Mouse (Mus musculus) forebrain, embryonic 12.5 days (tissue): Measurements from ENCODE around the gene Capn9. TPM values are rescaled to one million over a fixed set of nuclear protein-coding genes. Genes with fewer than 3 reads are reported as not detected.

Experiments
- ATAC-seq: fragments of 200-750 bp; cut with Nextera tagmentation; 2 replicates; pipeline ENCODE4 v1.8.0; 2017; ENCODE audit warnings: moderate TSS enrichment; ENCODE audit not compliant: low FRiP score
- H3K27ac ChIP-seq: fragments of 300-500 bp; sonication (generic); 2 replicates; pipeline ENCODE4 v1.5.1; 2016; ENCODE audit warnings: mild to moderate bottlenecking
- H3K27me3 ChIP-seq: fragments of 300-500 bp; sonication (generic); 2 replicates; pipeline ENCODE4 v1.6.1; 2016; ENCODE audit warnings: mild to moderate bottlenecking
- H3K36me3 ChIP-seq: fragments of 300-500 bp; sonication (generic); replicated peaks from 2 replicates; pipeline ENCODE4 v1.6.1; 2016; ENCODE audit warnings: mild to moderate bottlenecking
- H3K4me1 ChIP-seq: fragments of 300-500 bp; sonication (generic); 2 replicates; pipeline ENCODE4 v1.6.1; 2016
- H3K4me2 ChIP-seq: fragments of 300-500 bp; sonication (generic); 2 replicates; pipeline ENCODE4 v1.6.1; 2016; ENCODE audit warnings: mild to moderate bottlenecking, moderate library complexity
- H3K4me3 ChIP-seq: fragments of 300-500 bp; sonication (generic); replicated peaks from 2 replicates; pipeline ENCODE4 v1.5.1; 2016; ENCODE audit warnings: mild to moderate bottlenecking
- H3K9ac ChIP-seq: fragments of 300-500 bp; sonication (generic); 2 replicates; pipeline ENCODE4 v1.6.1; 2016; ENCODE audit warnings: mild to moderate bottlenecking
- H3K9me3 ChIP-seq: fragments of 300-500 bp; sonication (generic); 2 replicates; pipeline ENCODE4 v1.6.1; 2016
- WGBS: fragments of 180-500 bp; shearing (Covaris S2); methylation state at CpG from one replicate; pipeline ENCODE4 v1.1.7; 2016; 5-methylcytosine and 5-hydroxymethylcytosine counted together
- polyA plus RNA-seq: library from polyadenylated mRNA; unstranded; fragments of >200 nt; fragmentation: Nextera tagmentation; extraction: Ambion mirVana; gene quantifications from 2 replicates; pipeline ENCODE4 v1.2.1, GENCODE M21; 2016

The Capn9 gene
- 0.08 TPM in 1 of 2 replicates, not detected in the other for polyA plus RNA-seq

- no peak within 1 kb of the TSS for H3K4me2 ChIP-seq
- H3K36me3 ChIP-seq: no peaks in the 10 kb centered on the region
- H3K9ac ChIP-seq: no peak within 1 kb of the TSS
- WGBS: 92% methylated on average over 8 of the region's 8 CpGs
- no peak for ATAC-seq
- H3K4me3 ChIP-seq: no peak within 1 kb of the TSS
- H3K27me3 ChIP-seq: no peaks in the 10 kb centered on the region
- H3K27ac ChIP-seq: no peak within 1 kb of the TSS
- 0 out of 2 replicates have a peak, but pooled peaks cover 2% of the 10 kb centered on the region for H3K4me1 ChIP-seq
- no peaks in the 10 kb centered on the region for H3K9me3 ChIP-seq
These were observed at the start of gene Capn9 for GRCm38 (mm10) chr8:124575811-124576210. Gene Capn9 (plus strand): TSS chr8:124576111.

- Histone ChIP-seq H3K4me1 (peaks cover 18% of the 10 kb centered on the region), H3K27me3 (no peaks in the 10 kb centered on the region), H3K9me3 (no peaks in the 10 kb centered on the region), H3K36me3 (peaks cover 49% of the 10 kb centered on the region), H3K4me3 (no peak overlapping the region), H3K9ac (no peak overlapping the region), H3K27ac (no peak overlapping the region), H3K4me2 (no peak overlapping the region)
- ATAC-seq: no peak
- WGBS: 95% methylated on average over 11 of the region's 11 CpGs
These were observed 49.6 kb upstream of the Capn9 start for GRCm38 (mm10) chr8:124526261-124526660.

- H3K27me3 ChIP-seq: no peaks in the 10 kb centered on the region
- 93% methylated on average over 14 of the region's 14 CpGs for WGBS
- no peak overlapping the region for H3K4me3 ChIP-seq
- peaks cover 77% of the 10 kb centered on the region for H3K36me3 ChIP-seq
- H3K9ac ChIP-seq: no peak overlapping the region
- H3K27ac ChIP-seq: no peak overlapping the region
- no peak overlapping the region for H3K4me2 ChIP-seq
- H3K4me1 ChIP-seq: no peaks in the 10 kb centered on the region
- H3K9me3 ChIP-seq: no peaks in the 10 kb centered on the region
- no peak for ATAC-seq
These were observed 45.8 kb upstream of the Capn9 start for GRCm38 (mm10) chr8:124530076-124530475.

- no peak overlapping the region for H3K27ac ChIP-seq
- H3K36me3 ChIP-seq: peaks cover 81% of the 10 kb centered on the region
- H3K4me3 ChIP-seq: no peak overlapping the region
- no peaks in the 10 kb centered on the region for H3K9me3 ChIP-seq
- no peaks in the 10 kb centered on the region for H3K4me1 ChIP-seq
- ATAC-seq: no peak
- no peak overlapping the region for H3K4me2 ChIP-seq
- WGBS: 88% methylated on average over 7 of the region's 7 CpGs
- H3K27me3 ChIP-seq: no peaks in the 10 kb centered on the region
- H3K9ac ChIP-seq: no peak overlapping the region
These were observed 45.4 kb upstream of the Capn9 start for GRCm38 (mm10) chr8:124530556-124530955.

GRCm38 (mm10) chr8:124530996-124531395, 44.9 kb upstream of the Capn9 start:
- Histone ChIP-seq H3K9ac (no peak overlapping the region), H3K27me3 (no peaks in the 10 kb centered on the region), H3K27ac (no peak overlapping the region), H3K4me3 (no peak overlapping the region), H3K4me2 (no peak overlapping the region), H3K36me3 (peaks cover 81% of the 10 kb centered on the region), H3K9me3 (no peaks in the 10 kb centered on the region), H3K4me1 (no peaks in the 10 kb centered on the region)
- 82% methylated on average over 4 of the region's 4 CpGs for WGBS
- ATAC-seq: no peak

- Histone ChIP-seq H3K4me2 (no peak overlapping the region), H3K9me3 (no peaks in the 10 kb centered on the region), H3K4me1 (no peaks in the 10 kb centered on the region), H3K27ac (no peak overlapping the region), H3K9ac (no peak overlapping the region), H3K4me3 (no peak overlapping the region), H3K27me3 (no peaks in the 10 kb centered on the region), H3K36me3 (peaks cover 71% of the 10 kb centered on the region)
- WGBS: 97% methylated on average over 3 of the region's 3 CpGs
- no peak for ATAC-seq
These were observed 43.3 kb upstream of the Capn9 start for GRCm38 (mm10) chr8:124532626-124533025.

- H3K9me3 ChIP-seq: no peaks in the 10 kb centered on the region
- no peaks in the 10 kb centered on the region for H3K27me3 ChIP-seq
- 95% methylated on average over 5 of the region's 5 CpGs for WGBS
- H3K27ac ChIP-seq: no peak overlapping the region
- H3K4me1 ChIP-seq: no peaks in the 10 kb centered on the region
- peaks cover 83% of the 10 kb centered on the region for H3K36me3 ChIP-seq
- H3K4me2 ChIP-seq: no peak overlapping the region
- no peak overlapping the region for H3K9ac ChIP-seq
- no peak for ATAC-seq
- H3K4me3 ChIP-seq: no peak overlapping the region
These were observed 40.5 kb upstream of the Capn9 start for GRCm38 (mm10) chr8:124535451-124535850.

GRCm38 (mm10) chr8:124540906-124541305, 35.0 kb upstream of the Capn9 start:
- Histone ChIP-seq H3K4me1 (no peaks in the 10 kb centered on the region), H3K36me3 (peaks cover 90% of the 10 kb centered on the region)

GRCm38 (mm10) chr8:124542001-124542400, 33.9 kb upstream of the Capn9 start:
- no peaks in the 10 kb centered on the region for H3K27me3 ChIP-seq
- ATAC-seq: no peak
- H3K27ac ChIP-seq: no peak overlapping the region
- H3K36me3 ChIP-seq: peaks cover 93% of the 10 kb centered on the region
- no peak overlapping the region for H3K4me2 ChIP-seq
- 92% methylated on average over 4 of the region's 4 CpGs for WGBS
- H3K4me1 ChIP-seq: no peaks in the 10 kb centered on the region
- H3K9me3 ChIP-seq: no peaks in the 10 kb centered on the region
- no peak overlapping the region for H3K4me3 ChIP-seq
- no peak overlapping the region for H3K9ac ChIP-seq

More at GRCm38 (mm10) chr8:124540906-124541305, 35.0 kb upstream of the Capn9 start:
- Histone ChIP-seq H3K4me2 (no peak overlapping the region), H3K27me3 (no peaks in the 10 kb centered on the region), H3K9ac (no peak overlapping the region), H3K27ac (no peak overlapping the region), H3K9me3 (no peaks in the 10 kb centered on the region), H3K4me3 (no peak overlapping the region)
- WGBS: 96% methylated on average over 12 of the region's 12 CpGs
- no peak for ATAC-seq

- no peaks in the 10 kb centered on the region for H3K27me3 ChIP-seq
- H3K9me3 ChIP-seq: no peaks in the 10 kb centered on the region
- 94% methylated on average over 5 of the region's 5 CpGs for WGBS
- H3K4me2 ChIP-seq: no peak overlapping the region
- H3K27ac ChIP-seq: no peak overlapping the region
- H3K4me1 ChIP-seq: no peaks in the 10 kb centered on the region
- no peak overlapping the region for H3K9ac ChIP-seq
- H3K4me3 ChIP-seq: no peak overlapping the region
- no peak for ATAC-seq
- H3K36me3 ChIP-seq: peaks cover 98% of the 10 kb centered on the region
These were observed 32.6 kb upstream of the Capn9 start for GRCm38 (mm10) chr8:124543272-124543671.

GRCm38 (mm10) chr8:124546371-124546770, 29.5 kb upstream of the Capn9 start:
- no peak overlapping the region for H3K4me2 ChIP-seq
- ATAC-seq: no peak
- no peak overlapping the region for H3K4me3 ChIP-seq
- 90% methylated on average over 6 of the region's 6 CpGs for WGBS
- no peak overlapping the region for H3K27ac ChIP-seq
- H3K9me3 ChIP-seq: no peaks in the 10 kb centered on the region
- peaks cover 96% of the 10 kb centered on the region for H3K36me3 ChIP-seq
- H3K4me1 ChIP-seq: no peaks in the 10 kb centered on the region
- no peak overlapping the region for H3K9ac ChIP-seq
- H3K27me3 ChIP-seq: no peaks in the 10 kb centered on the region

- Histone ChIP-seq H3K9me3 (no peaks in the 10 kb centered on the region), H3K9ac (no peak overlapping the region), H3K4me3 (no peak overlapping the region), H3K4me1 (no peaks in the 10 kb centered on the region), H3K27ac (no peak overlapping the region), H3K27me3 (no peaks in the 10 kb centered on the region), H3K36me3 (peaks cover 96% of the 10 kb centered on the region), H3K4me2 (no peak overlapping the region)
- no peak for ATAC-seq
- 95% methylated on average over 7 of the region's 7 CpGs for WGBS
These were observed 29.1 kb upstream of the Capn9 start for GRCm38 (mm10) chr8:124546815-124547214.

GRCm38 (mm10) chr8:124547269-124547668, 28.6 kb upstream of the Capn9 start:
- Histone ChIP-seq H3K9ac (no peak overlapping the region), H3K4me1 (no peaks in the 10 kb centered on the region), H3K27me3 (no peaks in the 10 kb centered on the region), H3K4me3 (no peak overlapping the region), H3K27ac (no peak overlapping the region), H3K4me2 (no peak overlapping the region), H3K36me3 (peaks cover 96% of the 10 kb centered on the region), H3K9me3 (no peaks in the 10 kb centered on the region)
- ATAC-seq: no peak
- WGBS: 77% methylated on average over 11 of the region's 11 CpGs
